Mouse (Mus musculus) left cerebral cortex, postnatal 25 days (tissue): ENCODE data around the gene Catsper3. TPM values are rescaled to one million over a fixed set of nuclear protein-coding genes. Genes with fewer than 3 reads are reported as not detected.
A peak's percentile ranks its signal among the peaks of the same experiment; 100 is the strongest.

Source experiments
- DNase-seq, 2 experiments: peaks; one replicate each; pipeline ENCODE4 v3.0.0; 2022; ENCODE audit warnings: low spot score in 2 of 2, mixed read lengths in 1 of 2
- intact Hi-C: fragments of 180-260 bp; cut with DNase I; formaldehyde crosslinking; loops from one replicate; pipeline ENCODE4 v1.15.1; 2025
- total RNA-seq, 2 experiments: library from RNA; stranded (reverse); gene quantifications; 2 replicates each; pipeline ENCODE4 v1.2.3; 2021

The Catsper3 gene
- total RNA-seq, 2 experiments from 2014 or later: 0.34 to 0.53 TPM

- intact Hi-C loops: loop anchor here (5.0 kb wide), 1 partner anchor 431 kb away; no protein-coding TSS in a partner anchor
Observed at GRCm38 (mm10) chr13:55826008-55826671, 41.8 kb downstream of the Catsper3 start.

GRCm38 (mm10) chr13:55826796-55827678 lies 42.7 kb downstream of the Catsper3 start:
- intact Hi-C loops: loop anchor here (5.0 kb wide), 1 partner anchor 430 kb away; no protein-coding TSS in a partner anchor
- DNase-seq: no peak

More at GRCm38 (mm10) chr13:55826008-55826671, 41.8 kb downstream of the Catsper3 start:
- DNase-seq: peak in 1 of 2 experiments; percentile 6

GRCm38 (mm10) chr13:55827679-55828140 lies 43.3 kb downstream of the Catsper3 start:
- intact Hi-C loops: loop anchor here (5.0 kb wide), 1 partner anchor 430 kb away; no protein-coding TSS in a partner anchor
- DNase-seq: no peak

GRCm38 (mm10) chr13:55828141-55829017 lies 44.0 kb downstream of the Catsper3 start:
- intact Hi-C loops: loop anchor here (5.0 kb wide), 1 partner anchor 429 kb away; no protein-coding TSS in a partner anchor
- no peak for DNase-seq

DNA sequence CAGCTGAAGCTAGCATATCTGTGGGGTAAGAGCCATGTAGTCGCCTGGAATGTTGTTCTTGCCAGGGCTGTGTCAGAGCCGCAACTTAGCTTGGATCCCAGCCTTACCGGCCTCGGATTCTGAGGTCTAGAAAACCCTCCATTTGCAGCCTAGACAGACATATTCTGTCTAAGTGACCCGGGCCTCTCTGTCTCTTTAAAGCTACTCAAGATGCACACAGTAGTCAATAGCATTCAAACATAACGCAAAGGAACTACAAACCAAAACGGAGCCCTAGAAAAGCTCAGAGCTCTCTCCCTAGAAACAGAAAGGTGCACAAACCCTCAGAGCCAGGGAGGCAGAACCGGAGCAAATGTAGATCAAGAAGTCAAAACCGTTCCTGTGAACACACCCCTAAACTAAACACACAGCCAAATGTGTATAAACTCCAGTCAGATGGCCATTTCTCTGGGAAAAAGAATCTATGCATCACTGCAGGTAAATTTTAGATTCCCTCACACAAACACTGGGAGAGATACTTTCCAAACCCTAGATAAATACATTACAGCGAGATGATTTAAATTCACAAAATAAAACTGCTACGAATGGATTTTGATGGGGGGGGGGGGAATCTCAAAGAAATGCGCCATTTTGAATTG lies 44.8 kb downstream of the Catsper3 start:
- intact Hi-C loops: loop anchor here (5.0 kb wide), 1 partner anchor 428 kb away; no protein-coding TSS in a partner anchor
- DNase-seq: peak in 1 of 2 experiments; percentile 15

- intact Hi-C loops: no loop called here
Observed at GRCm38 (mm10) chr13:55830081-55830832, 45.9 kb downstream of the Catsper3 start.

DNA sequence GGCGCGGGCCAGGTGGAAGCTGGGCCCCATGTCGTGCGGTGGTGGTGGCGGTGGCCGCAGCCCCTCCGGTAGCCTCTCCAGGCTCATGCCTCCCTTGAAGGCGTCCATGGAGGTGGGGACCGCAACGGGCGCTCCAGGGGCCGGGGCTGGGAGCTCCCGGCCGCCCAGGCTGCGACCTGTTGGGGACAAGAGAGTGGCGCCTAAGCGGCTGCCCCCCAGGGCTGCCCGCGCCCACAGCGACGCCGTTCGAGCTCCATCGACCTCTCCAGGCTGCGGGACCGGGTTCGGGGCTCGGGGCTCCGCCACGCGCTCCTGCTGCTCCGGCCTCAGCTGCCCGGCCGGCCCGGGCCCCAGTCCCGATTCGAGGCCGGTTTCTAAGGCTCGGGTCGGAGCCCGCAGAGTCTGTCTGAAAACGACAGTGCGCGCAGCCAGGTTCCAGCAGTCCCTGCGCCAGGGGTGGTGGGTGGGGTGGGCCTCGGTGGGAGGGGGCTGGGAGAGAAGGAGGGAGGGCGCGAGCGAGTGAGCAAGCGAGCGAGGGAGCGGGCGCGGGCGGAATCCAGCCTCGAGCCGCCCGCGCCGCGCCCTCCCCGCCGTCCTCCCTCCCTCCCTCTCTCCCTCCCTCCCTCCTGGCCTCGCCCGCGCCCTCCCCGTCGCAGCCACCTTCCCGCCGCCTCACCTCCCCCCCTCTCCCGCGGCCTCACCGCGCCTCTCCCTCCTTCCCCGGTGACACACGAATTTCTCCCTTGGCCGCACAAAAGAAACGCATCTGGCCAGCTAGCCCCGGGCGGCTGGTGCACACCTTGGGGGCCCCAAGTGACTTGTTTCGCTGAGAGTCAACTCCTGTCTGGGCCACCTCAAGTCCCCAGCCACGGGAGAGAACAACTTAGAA lies 46.7 kb downstream of the Catsper3 start:
- no peak for DNase-seq
- intact Hi-C loops: no loop called here

More at GRCm38 (mm10) chr13:55830081-55830832, 45.9 kb downstream of the Catsper3 start:
- DNase-seq: no peak

DNA sequence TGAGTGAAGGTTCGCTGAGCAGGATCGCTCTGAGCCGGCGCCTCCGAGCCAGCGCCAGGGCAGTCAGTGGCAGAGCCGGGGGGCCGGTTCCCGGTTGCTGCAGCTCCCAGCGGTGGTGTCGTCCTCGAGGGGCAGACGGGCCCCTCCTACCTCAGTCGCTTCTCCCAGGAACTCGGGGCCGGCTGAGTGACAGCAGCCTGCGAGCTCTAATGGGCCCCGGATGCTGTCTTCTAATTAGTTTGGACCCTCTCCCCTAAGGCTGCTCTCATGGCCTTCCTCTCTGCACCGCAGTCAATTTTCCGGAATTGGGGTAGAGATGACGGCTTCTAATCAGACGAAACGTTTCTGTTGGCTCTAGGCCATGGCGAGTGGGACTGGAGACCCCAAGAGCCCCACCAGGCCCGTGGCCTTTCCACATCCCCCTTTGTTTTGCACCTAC lies 47.4 kb downstream of the Catsper3 start:
- no peak for DNase-seq
- intact Hi-C loops: loop anchor here (2.0 kb wide), 1 partner anchor 131 kb away; no protein-coding TSS in a partner anchor

DNA sequence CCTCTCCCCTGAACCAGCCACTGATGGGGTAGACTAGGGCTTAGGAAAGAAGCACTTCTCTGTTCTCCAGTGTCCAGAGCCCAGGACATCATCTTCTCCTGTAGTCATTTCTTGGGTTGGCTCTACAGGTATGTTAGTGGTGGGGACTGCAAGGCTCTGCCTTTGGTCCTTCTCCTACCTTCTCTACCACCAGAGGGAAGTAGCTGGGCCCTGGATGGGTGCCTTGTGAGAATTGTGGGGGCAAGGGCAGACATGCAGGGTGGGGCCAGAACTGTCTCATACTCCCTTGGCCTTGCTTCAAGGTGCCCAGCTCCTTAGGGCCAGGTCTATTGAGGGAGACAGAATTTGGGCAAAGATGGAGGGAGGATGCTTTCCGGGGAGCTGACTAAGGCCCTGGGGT lies 48.2 kb downstream of the Catsper3 start:
- DNase-seq: no peak
- intact Hi-C loops: loop anchor here (2.0 kb wide), 1 partner anchor 130 kb away; no protein-coding TSS in a partner anchor

GRCm38 (mm10) chr13:55833921-55834320 lies 49.6 kb downstream of the Catsper3 start:
- intact Hi-C loops: loop anchor here (2.0 kb wide), 1 partner anchor 129 kb away; no protein-coding TSS in a partner anchor
- no peak for DNase-seq

GRCm38 (mm10) chr13:55834667-55835066 lies 50.3 kb downstream of the Catsper3 start:
- intact Hi-C loops: no loop called here

DNA sequence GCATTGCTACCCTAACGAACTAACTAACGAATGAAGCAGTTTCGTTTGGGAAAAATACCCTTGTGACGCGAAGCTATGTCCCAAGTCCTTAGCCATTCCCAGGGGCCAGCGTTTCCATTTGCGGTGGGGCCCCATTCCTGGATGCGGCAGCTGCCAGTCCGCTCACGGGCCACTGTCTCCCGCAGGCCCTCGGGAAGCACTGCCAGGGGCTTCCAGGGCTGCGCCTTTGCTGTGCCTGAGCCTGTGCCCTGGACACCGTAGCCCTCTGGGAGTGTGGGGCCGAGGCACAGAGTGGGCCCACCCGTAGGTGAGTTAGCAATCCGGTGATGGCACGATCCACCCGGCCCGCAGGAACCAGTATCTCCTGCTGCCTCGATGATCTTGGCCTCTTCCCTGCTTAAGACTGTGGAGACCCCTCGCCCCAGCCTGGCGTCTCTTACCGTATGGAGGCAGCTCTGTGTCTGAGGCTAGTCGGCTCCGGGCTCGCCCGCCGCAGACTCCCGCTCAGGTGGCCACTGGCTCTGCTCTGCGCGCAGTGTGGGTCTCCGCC lies 51.3 kb downstream of the Catsper3 start:
- intact Hi-C loops: no loop called here
- DNase-seq: no peak

More at GRCm38 (mm10) chr13:55834667-55835066, 50.3 kb downstream of the Catsper3 start:
- DNase-seq: no peak

GRCm38 (mm10) chr13:55836142-55836625 lies 51.8 kb downstream of the Catsper3 start, which contains the start of gene Pitx1:
TSS of gene Pitx1 (minus strand) at chr13:55836192.
- intact Hi-C loops: no loop called here
- no peak for DNase-seq

GRCm38 (mm10) chr13:55836786-55837780 lies 52.7 kb downstream of the Catsper3 start:
- no peak for DNase-seq
- intact Hi-C loops: no loop called here

DNA sequence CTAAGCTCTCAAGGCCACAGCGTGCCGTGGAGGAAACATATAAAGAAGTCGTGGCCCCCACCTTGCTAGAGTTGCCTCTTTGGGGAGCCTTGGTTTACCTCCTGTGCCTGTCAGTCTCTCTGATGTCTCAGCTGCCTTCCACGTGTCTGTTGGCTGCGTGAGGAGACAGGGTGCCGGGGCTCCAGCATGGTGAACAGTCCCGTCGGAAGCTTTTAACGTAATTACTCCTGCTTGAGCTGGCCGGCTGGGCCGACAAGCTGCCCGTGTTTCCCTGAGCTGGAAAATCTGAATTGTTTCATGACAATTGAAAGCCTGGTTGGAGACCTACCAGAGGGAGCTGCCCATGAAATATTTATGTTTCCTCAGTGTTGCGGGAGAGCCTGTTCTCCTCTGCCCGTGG lies 55.9 kb downstream of the Catsper3 start:
- no peak for DNase-seq
- intact Hi-C loops: no loop called here
